Mouse (Mus musculus) v-Abl transformed pro-B cells (cell line): ENCODE measurements around the gene 4930426L09Rik.

Source experiments
- in situ Hi-C, 2 experiments: fragments of 400-800 bp; cut with MboI; formaldehyde crosslinking; loops; one replicate each; pipeline ENCODE4 v1.15.1; 2025; ENCODE audit not compliant: unreplicated experiment in 2 of 2

The 4930426L09Rik gene

DNA sequence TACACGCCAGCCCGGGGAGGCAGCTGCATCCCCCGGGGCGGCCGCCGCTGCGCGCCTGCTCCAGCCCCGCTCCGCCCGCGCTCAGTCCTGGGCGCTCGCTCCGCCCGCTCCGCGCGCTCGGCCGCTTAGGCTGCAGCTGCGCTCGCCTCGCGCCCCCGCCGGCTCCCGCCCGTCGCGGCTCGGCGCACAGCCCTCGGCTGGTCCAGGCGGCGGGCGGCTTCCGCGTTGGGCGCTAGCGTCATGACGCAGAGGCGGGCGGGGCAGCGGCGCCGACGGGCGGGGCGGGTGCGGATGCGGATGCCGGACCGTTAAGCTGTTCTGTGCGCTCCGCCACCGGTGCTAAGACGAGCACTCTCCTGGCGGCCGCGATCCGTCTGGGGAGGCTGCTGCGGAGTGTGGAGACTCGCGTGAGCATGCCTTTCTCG is at the start of gene 4930426L09Rik, which contains the start of gene Pip4k2a:
4930426L09Rik (plus strand) TSS at position 290 of the 425 bp plus-strand sequence.
Pip4k2a (minus strand) TSS at position 73 of the 425 bp plus-strand sequence.
- in situ Hi-C loops, result loop anchor here (10.0 to 25.0 kb wide), 3 partner anchors 53 to 943 kb away; partner anchors contain the start of genes Dnajc1 (in 1 of the 2) and Mllt10 (in 1 of the 2)

DNA sequence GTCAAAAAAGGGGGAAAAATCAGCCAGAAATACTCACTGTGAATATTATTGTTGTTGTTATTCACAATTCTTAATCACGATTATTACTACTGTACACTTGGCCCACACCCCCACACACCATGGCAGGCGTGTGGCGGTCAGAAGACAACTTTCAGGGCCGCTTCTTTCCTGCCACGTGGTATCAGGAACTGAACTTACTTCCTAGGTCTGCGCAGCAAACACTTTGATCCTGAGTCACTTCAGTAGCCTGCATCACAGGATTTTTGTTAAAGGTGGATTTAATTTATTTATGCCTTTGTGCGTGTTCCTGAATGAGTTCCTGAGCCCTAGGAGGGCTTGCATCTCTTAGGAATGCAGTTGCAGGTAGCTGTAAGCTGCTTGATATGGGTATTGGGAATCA is 49.4 kb upstream of the 4930426L09Rik start:
- in situ Hi-C loops, result loop anchor here (5.0 to 10.0 kb wide), 2 partner anchors 44 to 46 kb away; partner anchors contain the start of genes 4930426L09Rik (in 1 of the 2) and Pip4k2a (in 1 of the 2)

DNA sequence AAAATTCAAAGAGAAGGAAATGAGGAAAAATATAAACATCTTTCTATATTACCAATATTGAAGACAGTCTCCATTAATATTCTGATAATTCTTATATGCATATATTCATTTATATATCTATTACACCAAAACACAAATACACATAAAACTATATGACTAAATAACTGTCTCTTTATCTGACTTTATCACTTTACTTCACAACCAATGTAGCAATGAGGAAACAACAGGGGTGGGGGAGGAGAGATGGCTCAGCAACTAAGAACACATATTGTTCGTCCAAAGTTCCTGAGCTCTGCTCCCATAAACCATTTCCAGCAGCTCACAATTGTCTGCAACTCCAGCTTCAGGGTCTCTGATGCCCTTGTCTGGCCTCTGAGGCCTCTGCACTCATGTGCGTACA is 47.4 kb upstream of the 4930426L09Rik start:
- in situ Hi-C loops, result loop anchor here (25.0 kb wide), 2 partner anchors 263 to 687 kb away; partner anchors contain the start of genes Bmi1 (in 1 of the 2) and Spag6 (in 1 of the 2)

DNA sequence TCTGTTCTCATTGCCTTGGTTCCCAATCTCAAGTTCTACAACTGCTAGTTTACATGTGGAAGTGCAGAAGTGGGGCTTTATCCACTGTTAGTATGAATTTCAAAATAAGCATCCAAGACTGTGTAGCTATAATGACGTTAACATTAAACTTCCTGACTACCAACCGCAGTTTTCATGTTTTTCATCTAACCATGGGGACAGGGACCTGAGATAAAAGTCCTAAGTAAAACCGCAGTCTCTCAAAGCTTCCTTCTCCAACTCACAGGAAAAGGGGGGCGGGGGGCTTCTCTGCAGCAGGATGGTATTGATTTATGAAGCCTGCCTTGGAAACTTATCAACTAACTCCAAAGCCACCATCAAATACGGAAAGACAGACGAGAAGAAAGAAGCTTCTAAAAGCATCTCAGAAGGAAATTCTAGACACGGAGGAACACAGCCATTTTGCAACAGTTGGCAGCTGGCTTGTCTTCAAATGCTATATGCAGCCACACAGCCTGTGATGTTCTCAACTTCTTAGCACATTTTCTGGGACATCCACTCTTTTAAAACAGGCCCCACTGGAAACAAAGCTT is 46.0 kb upstream of the 4930426L09Rik start:
- in situ Hi-C loops, result loop anchor here (25.0 kb wide), 2 partner anchors 265 to 685 kb away; partner anchors contain the start of genes Bmi1 (in 1 of the 2) and Spag6 (in 1 of the 2)

DNA sequence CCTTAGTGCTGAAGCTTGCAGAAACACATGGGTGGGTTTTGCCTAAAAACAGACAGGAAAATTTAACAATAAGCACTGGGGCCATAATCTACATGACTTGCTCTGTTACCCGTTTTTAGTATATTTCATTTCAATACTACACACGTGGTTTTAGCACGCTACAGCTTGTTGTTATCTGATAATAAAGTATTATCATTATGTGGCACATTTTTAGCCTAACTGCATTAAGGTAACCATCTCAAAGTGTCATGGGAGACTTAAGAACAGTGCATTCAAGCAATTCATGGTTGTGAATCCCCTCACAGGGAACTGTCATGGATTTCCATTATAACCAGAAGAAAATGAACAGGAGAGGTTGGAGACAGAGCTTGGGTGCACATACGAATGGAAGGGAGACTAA is 43.7 kb upstream of the 4930426L09Rik start:
- in situ Hi-C loops, result loop anchor here (25.0 kb wide), 2 partner anchors 267 to 683 kb away; partner anchors contain the start of genes Bmi1 (in 1 of the 2) and Spag6 (in 1 of the 2)

DNA sequence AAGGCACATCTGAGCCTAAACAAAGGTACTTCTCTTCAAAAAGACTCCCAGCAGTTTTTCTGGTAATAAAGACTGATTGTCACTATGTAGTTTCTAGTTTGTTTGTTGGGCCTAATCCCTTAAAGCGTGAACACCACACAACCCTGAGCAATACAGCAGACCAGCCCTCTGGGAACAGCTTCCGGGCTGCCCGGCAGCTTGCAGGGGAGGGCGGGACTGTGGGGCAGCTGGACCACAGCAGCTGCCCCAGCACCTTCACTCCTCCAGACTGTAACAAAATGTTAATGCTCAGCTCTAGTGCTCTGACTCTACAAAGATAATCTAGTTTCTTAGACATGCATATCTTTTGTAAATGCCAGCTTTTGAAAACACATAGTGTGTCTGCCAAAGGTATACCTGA is 43.1 kb upstream of the 4930426L09Rik start:
- in situ Hi-C loops, result loop anchor here (25.0 kb wide), 2 partner anchors 268 to 682 kb away; partner anchors contain the start of genes Bmi1 (in 1 of the 2) and Spag6 (in 1 of the 2)

DNA sequence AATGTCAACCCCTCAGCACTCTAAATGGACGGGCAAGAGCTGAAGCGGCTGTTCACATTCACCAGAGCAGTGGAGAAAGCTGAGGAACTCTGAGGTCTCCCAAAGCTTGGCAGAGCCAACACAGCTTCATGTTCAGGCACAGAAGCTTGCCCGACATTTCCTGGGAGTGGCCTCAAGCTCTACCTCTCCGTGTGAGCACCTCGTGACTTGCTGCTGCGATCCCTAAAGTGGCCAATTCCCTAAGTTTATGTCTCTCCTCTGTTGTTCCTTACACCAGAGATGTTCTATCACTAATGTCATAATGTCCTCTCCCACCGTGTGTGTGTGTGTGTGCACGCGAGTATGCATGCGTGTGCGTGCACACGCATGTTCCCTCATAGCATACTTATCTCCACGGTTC is 42.5 kb upstream of the 4930426L09Rik start:
- in situ Hi-C loops, result loop anchor here (25.0 kb wide), 2 partner anchors 268 to 682 kb away; partner anchors contain the start of genes Bmi1 (in 1 of the 2) and Spag6 (in 1 of the 2)

DNA sequence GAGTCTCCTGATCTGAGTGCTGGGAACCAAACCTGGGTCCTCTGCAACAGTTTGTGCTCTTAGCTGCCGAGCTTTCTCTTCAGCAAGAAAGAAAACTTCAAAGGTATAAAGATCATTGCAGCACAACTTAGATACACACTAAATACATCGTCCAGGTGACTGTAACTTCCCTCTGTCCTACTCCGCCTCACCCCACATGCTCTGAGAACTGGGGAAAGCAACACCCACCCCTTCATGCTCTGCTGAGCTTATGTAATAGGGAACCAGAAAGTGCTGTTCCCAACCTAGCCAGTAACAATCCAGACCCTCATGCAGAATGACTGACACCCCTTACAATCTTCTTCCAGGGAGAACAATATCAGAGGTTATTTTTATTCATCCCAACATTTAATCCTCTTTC is 41.7 kb upstream of the 4930426L09Rik start:
- in situ Hi-C loops, result loop anchor here (25.0 kb wide), 2 partner anchors 269 to 681 kb away; partner anchors contain the start of genes Bmi1 (in 1 of the 2) and Spag6 (in 1 of the 2)

DNA sequence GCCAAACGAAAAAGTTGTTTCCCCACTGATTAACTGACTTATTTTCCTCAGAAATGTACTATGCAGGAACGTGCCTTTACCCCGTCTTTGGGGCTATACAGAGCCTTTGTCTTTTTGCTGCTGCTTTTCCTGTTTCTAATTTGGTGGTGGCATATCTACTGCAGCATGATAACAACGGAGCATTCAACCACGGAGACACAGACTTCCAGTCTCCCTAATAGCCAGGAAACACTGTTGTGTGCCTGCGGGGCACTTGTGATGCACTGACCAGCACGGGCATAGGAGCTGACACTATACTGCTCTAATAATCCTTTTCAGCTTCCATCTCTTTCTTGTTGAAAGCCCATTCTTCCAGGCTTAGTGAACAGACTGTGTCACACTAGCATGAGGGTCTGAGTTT is 41.2 kb upstream of the 4930426L09Rik start:
- in situ Hi-C loops, result loop anchor here (25.0 kb wide), 2 partner anchors 270 to 680 kb away; partner anchors contain the start of genes Bmi1 (in 1 of the 2) and Spag6 (in 1 of the 2)

DNA sequence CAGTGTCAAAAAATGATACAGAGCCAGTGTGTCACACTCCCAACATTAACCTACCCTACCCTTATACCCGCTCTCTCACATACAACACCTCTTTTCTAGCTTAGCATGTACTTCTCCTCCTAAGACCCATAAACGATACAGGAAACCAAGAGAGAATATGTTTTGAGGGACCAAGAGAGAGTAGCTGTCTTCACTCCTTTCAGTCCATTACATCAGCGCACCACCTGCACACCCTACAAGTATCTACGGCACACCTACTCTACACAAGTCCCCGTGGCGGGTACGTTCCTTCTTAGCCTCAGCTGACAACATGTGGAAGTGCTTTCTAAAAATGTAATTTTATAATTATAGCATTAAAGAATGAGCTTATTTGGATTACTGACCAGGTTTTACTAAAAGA is 40.7 kb upstream of the 4930426L09Rik start:
- in situ Hi-C loops, result loop anchor here (25.0 kb wide), 2 partner anchors 270 to 680 kb away; partner anchors contain the start of genes Bmi1 (in 1 of the 2) and Spag6 (in 1 of the 2)

DNA sequence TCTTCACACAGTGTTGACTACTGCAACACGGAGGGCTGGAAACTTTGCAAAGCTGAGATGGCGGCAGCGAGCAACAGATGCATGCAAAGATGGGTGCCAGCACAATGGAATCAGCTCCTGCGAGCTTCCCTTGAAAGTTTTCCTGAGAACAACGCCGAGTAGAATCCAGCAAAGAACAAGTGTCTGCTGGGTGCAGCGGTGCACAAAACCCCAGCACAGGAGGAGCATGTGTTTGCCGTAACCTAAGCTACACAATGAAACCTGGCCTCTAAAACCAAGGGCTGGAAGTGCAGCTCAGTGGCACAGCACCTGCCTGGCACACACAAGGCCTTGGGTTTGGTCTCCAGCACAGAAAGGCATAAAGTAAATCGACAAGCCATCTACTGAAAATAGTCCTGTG is 40.1 kb upstream of the 4930426L09Rik start:
- in situ Hi-C loops, result loop anchor here (25.0 kb wide), 2 partner anchors 271 to 679 kb away; partner anchors contain the start of genes Bmi1 (in 1 of the 2) and Spag6 (in 1 of the 2)

DNA sequence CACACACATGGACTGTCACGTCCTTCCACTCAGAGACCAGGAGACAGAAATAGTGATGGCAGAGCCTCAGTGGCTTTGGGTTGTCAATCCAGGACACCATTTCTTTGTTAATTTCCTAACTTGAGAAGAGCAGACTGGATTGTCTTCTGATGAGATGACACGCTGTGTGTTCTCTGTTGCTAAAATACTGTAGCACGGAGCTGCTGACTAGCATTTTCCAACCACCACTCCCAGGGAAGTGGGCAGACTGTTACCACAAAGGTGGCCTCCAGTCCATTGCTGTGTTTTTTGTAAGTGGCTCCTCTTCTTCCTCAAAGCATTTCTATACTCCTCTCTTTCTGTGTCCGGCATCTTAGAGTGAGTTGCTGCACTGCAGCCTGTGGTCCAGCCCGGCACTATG is 39.6 kb upstream of the 4930426L09Rik start:
- in situ Hi-C loops, result loop anchor here (25.0 kb wide), 2 partner anchors 271 to 679 kb away; partner anchors contain the start of genes Bmi1 (in 1 of the 2) and Spag6 (in 1 of the 2)

DNA sequence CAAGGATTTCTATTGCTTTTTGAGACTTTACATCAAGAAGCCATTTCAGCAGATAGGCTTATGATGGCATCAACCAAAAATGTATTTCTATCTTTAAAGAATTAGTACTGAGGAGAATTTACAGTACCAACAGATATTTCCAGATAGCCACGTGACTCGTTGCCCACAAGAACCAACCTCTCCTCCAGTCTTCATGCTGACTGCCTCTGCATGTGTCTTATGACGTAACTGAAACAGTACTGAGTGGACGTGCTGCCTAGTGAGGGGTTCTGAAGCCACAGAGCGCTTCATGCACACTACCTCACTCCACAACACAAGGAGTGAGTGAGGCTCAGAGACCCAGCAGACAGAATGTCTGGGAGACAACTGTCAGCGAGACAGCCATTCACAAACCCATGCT is 39.1 kb upstream of the 4930426L09Rik start:
- in situ Hi-C loops, result loop anchor here (25.0 kb wide), 2 partner anchors 272 to 678 kb away; partner anchors contain the start of genes Bmi1 (in 1 of the 2) and Spag6 (in 1 of the 2)

DNA sequence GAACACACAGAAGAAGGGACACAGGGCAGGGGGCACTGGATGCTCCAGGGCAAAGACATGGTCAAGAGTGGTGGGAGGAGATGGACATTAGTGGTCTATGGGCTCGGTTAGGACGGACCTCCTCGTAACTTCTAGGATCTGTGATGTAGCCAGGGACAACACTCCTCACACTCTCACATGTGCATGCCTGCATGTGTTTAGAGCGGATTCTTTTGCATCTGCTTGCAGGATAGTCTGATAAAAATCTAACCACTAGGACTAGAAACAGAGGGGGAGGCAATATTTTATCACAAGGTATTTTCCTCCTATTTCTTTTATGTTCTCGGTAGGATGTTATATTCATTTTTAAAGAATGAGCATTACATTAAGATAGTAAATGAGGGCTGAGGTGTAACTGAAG is 38.6 kb upstream of the 4930426L09Rik start:
- in situ Hi-C loops, result loop anchor here (25.0 kb wide), 2 partner anchors 272 to 678 kb away; partner anchors contain the start of genes Bmi1 (in 1 of the 2) and Spag6 (in 1 of the 2)

DNA sequence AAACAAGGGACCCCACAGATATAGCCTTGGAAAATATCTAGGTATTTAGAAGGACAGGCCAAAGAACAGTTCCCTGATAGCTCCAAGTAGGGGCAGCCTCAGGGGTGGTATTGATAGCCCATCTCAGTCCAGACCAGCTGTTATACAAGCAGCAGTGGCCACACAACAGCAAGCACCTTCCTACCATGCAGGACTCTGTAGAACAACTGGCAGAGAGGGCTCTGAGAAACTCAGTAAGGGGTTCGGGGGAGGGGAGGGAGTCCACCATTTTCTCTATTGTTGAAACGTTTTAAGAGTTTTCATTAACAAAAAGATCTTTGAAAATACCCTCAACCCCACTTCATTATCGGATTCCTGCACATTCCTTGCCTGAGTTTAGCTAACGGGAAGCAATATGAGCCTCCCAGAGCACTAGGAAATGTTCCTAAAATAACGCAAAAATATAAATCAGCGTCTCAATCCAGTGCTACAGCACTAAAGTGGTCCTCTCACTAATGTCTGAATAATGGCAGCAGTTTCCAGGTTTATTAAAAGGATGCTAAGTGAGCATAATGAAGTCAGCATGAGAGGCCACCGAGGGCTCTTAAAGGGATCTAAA is 37.7 kb upstream of the 4930426L09Rik start:
- in situ Hi-C loops, result loop anchor here (25.0 kb wide), 2 partner anchors 273 to 677 kb away; partner anchors contain the start of genes Bmi1 (in 1 of the 2) and Spag6 (in 1 of the 2)

DNA sequence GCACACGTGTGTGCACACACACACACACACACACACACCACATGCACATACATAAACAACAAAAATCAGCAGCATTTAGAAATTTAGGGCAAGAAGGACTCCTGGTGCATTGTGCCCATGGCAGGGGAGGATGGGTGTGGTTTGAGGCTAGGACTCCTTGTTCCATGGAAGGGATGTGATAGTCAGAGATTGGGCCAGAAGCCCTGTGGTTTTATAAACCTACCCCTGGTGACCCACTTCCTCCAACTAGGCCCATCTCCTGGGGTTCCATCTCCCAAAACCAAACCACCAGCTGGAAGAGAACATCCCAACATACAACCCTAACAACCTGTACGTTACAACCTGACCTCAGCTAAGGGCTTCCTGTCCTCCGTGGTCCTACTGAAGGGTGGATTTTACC is 35.6 kb upstream of the 4930426L09Rik start:
- in situ Hi-C loops, result loop anchor here (25.0 kb wide), 2 partner anchors 275 to 675 kb away; partner anchors contain the start of genes Bmi1 (in 1 of the 2) and Spag6 (in 1 of the 2)

DNA sequence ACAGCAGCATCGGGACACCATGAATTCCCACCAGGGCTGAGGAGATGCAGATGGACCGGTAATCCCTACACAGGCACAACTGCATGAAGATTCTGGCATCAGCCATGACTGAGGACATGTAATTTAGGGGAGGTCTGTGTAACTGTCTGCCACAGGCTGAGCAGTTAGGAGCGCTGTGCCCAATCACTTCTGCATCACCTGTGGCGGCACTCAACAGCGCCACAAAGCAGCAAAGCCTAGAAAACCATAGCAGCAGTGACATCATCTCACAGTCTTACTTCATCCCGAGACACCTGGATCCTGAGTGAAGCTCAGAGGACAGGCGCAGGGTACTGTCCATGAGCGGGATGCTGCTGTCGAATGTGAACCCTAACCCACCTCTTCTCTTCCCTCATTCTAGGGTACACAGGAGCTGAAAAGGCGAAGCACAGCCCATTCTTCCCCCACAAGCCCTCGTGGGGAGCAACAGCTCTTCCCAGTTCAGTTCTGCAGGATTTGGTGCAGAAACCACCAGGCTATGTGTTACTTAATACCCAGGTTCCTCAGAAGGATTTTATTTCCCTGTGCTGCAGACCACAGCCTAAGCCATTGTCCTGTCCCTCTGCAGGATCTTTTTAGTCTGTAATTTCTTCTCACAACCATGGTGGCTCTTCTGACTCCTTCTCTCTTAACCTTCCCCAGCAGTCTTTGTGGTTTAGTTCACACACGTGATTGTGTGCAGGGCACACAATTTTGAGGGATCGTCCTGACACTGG is 34.7 kb upstream of the 4930426L09Rik start:
- in situ Hi-C loops, result loop anchor here (25.0 kb wide), 2 partner anchors 276 to 674 kb away; partner anchors contain the start of genes Bmi1 (in 1 of the 2) and Spag6 (in 1 of the 2)

DNA sequence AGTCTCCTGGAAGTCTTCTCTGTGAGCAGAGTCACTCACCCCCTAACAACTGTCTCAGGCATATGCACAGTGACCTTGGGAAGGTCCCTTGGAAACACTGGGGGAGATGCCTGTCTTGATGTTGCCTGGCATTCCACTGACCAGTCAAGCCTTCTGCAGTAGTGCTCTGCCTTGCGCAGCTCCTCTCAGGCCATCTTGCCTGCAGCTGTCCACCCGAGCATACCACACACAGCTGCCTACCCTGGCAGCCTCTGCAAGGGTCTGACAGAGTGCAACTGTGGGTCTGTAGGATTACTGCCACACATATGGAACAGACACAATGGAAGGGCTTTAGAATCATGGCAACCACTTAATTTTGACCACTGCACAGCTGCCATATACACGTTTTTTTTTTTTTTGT is 33.0 kb upstream of the 4930426L09Rik start:
- in situ Hi-C loops, result loop anchor here (25.0 kb wide), 2 partner anchors 278 to 672 kb away; partner anchors contain the start of genes Bmi1 (in 1 of the 2) and Spag6 (in 1 of the 2)

DNA sequence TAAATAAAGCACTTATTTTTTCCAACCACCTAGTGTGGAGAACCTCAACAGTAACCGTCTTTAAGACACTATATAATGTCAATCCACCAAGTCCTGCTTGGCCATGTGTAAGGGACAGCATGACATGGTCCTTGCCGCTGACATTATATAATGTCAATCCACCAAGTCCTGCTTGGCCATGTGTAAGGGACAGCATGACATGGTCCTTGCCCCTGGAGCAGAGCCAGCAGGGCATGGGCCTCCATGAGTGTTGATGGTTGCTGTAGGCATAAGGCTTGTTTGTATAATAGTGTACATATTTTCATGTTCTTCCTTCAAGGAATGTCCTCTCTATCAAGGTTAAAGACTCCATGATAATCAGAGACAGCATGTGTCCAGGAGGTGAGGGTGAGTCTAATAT is 32.2 kb upstream of the 4930426L09Rik start:
- in situ Hi-C loops, result loop anchor here (25.0 kb wide), 2 partner anchors 279 to 671 kb away; partner anchors contain the start of genes Bmi1 (in 1 of the 2) and Spag6 (in 1 of the 2)
